Mouse (Mus musculus): ENCODE results near the gene Sco1.
"Not testable (repeated sequence)": the region's sequence is repeated elsewhere in the genome, so short reads cannot be mapped to it uniquely, and the experiment has no call there.

The Sco1 gene

GRCm38 (mm10) chr11:67052321-67052952 is at the start of gene Sco1, which contains the start of gene Adprm:
TSS of gene Sco1 (plus strand) at chr11:67052670.
TSS of gene Adprm (minus strand) at chr11:67052594.
- peak; percentile 94 for DNase-seq

- DNase-seq, result no peak
These were observed 49.6 kb upstream of the Sco1 start for GRCm38 (mm10) chr11:67002911-67003310.

GRCm38 (mm10) chr11:67007961-67008360 is 44.5 kb upstream of the Sco1 start:
- DNase-seq, result no peak

- no peak for DNase-seq
These were observed 43.9 kb upstream of the Sco1 start for GRCm38 (mm10) chr11:67008528-67008927.

GRCm38 (mm10) chr11:67010430-67010829 is 42.0 kb upstream of the Sco1 start:
- peak; percentile 65 for DNase-seq

- DNase-seq, result no peak
These were observed 40.8 kb upstream of the Sco1 start for GRCm38 (mm10) chr11:67011635-67012034.

- no peak for DNase-seq
These were observed 34.5 kb upstream of the Sco1 start for GRCm38 (mm10) chr11:67017801-67018591.

- DNase-seq, result no peak
These were observed 32.6 kb upstream of the Sco1 start for GRCm38 (mm10) chr11:67019711-67020475.

- DNase-seq, result peak; percentile 80
These were observed 31.5 kb upstream of the Sco1 start for GRCm38 (mm10) chr11:67020948-67021347.

- peak; percentile 50 for DNase-seq
These were observed 29.9 kb upstream of the Sco1 start for GRCm38 (mm10) chr11:67022354-67023115.

- DNase-seq, result not testable (repeated sequence)
These were observed 29.3 kb upstream of the Sco1 start for GRCm38 (mm10) chr11:67023191-67023590.

GRCm38 (mm10) chr11:67023802-67024340 is 28.6 kb upstream of the Sco1 start:
- DNase-seq, result no peak

GRCm38 (mm10) chr11:67024867-67025477 is 27.5 kb upstream of the Sco1 start, which contains the start of gene Tmem220:
TSS of gene Tmem220 (plus strand) at chr11:67025154.
- peak; percentile 97 for DNase-seq

GRCm38 (mm10) chr11:67030904-67031602 is 21.4 kb upstream of the Sco1 start:
- no peak for DNase-seq

GRCm38 (mm10) chr11:67031603-67031915 is 20.9 kb upstream of the Sco1 start:
- DNase-seq, result no peak

GRCm38 (mm10) chr11:67034775-67035485 is 17.5 kb upstream of the Sco1 start:
- no peak for DNase-seq

GRCm38 (mm10) chr11:67036229-67036628 is 16.2 kb upstream of the Sco1 start:
- no peak for DNase-seq

- no peak for DNase-seq
These were observed 15.6 kb upstream of the Sco1 start for GRCm38 (mm10) chr11:67036892-67037291.

- no peak for DNase-seq
These were observed 12.7 kb upstream of the Sco1 start for GRCm38 (mm10) chr11:67039799-67040198.

- DNase-seq, result no peak
These were observed 12.0 kb upstream of the Sco1 start for GRCm38 (mm10) chr11:67040483-67040882.

- DNase-seq, result no peak
These were observed 9.5 kb upstream of the Sco1 start for GRCm38 (mm10) chr11:67043007-67043406.

Data from embryo, embryonic 11 days (tissue).